Mouse (Mus musculus): ENCODE data around the gene Qrfp.

Gene Qrfp

DNA sequence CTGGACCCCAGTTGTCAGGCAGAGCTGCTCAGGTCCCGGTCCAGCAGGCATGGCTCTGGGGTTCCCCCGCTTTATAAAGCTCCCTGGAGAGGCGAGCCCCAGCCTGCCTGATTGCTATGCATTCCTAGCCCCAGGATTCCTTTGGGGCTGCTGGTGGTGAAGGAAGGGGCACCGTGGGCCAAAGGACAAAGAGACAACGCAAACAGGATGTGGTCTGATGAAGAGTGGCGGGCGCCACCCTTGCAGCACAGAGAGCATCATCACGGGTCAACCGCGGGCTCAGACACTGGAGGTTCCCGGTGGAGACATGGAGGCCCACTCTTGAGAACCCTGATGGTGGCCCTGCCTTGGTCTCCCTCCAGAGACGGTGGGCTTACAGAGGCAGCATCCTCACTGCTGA, at the start of gene Qrfp:
TSS of gene Qrfp (minus strand) at position 137 of the 400 bp plus-strand sequence.
- in situ Hi-C loops (cut with MboI, MseI), result loop anchor here in 1 of 2 experiments (5.0 kb wide), 2 partner anchors 37 to 102 kb away; partner anchors contain the start of gene Fibcd1

DNA sequence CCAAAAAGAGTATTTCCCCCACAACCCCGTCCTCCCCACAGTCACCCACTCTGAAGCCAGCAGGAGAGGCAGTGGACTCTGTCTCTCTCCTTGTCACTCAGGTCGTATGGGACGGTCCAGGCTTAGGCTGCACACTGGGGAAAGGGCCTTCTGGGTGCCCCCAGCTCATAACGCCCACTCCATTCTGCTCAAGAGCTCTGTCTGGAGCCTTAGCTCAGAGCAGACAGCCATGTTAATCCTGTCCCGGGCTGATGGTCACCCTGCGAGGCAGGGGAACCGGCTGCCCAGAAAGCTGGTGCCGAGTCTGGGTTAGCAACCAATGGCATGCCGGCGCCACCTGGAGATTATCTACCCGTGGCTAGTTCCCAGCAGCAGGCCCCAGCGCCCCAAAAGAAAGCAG, 48.1 kb upstream of the Qrfp start:
- in situ Hi-C loops (cut with MboI, MseI), result no loop called here

DNA sequence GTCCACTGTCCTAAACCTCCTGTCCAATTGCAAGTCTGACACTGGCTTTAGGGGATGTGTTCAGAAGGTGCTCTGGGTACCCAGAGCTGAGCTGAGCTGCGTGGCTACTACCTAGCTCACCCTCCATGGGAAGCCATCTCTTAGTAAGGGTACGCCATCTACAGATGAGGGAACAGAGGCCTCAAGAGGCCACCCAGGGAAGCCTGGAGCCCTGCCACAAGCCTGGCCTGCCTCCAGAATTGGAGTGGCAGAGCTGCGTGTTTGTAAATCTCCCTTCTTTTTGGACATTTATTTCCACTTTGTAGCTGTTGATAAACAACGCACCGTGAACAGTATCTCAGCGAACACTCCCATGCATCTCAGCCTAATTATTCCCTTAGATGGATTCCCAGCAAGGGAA, 46.8 kb upstream of the Qrfp start:
- in situ Hi-C loops (cut with MboI, MseI), result no loop called here

DNA sequence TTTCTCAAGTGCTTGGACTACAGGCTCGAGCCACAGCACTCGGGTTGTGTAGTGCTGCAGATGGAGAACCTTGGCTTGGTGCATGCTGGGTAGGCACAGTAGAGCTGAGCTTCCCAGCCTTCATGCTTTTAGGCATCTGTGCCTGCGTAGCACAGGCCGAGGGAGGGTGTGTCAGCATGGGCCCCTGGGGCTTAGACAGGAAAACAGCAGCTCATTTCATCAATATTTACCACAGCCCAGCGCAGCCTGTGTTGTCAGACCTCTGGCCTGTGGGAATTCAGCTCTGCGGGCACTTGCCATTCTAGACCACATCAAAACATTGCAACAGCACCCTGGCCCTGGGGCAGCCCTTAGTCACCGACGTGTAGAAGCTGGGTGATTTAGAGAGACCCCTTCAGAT, 45.6 kb upstream of the Qrfp start:
- in situ Hi-C loops (cut with MboI, MseI), result no loop called here

DNA sequence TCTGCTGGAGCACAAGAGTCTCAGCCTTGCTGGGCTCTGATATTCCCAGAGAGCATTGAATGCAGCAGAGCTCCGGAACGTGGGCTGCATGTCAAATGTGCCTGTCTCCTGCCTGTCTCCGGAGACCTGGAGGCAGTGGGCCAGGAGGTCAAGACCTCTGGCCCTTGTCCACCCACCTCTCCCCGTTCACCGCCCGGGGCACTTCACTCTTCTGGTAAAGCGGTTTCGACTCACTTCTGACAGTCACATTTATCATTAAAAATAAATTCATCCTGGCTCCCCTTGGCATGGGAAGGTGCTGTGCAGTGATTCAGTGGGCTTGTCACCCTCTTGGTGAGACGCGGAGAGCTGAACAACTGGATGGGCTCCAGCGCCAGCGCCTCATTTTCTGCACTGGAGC, 39.8 kb upstream of the Qrfp start:
- in situ Hi-C loops (cut with MboI, MseI), result no loop called here

DNA sequence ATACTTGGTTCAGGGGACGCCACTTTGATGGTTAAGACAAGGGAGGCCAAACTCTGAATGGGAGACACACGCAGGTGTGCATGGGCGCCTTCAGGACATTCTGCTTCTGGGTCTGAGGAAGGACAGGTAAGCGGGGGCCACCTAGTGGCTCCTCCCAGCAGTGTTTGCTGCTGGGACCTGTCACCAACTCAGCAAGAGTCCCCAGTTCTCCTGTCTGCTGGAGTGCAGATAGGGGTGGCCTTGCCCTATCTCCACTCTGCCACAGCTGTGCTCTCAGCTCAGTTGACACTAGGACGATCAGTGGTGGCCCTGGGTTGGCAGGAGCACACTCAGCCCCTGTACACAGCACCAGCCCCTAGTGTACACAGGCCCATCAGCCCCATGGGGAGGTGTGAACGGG, 37.5 kb upstream of the Qrfp start:
- in situ Hi-C loops (cut with MboI, MseI), result loop anchor here in 1 of 2 experiments (5.0 kb wide), 1 partner anchor 36 kb away; the partner anchor contains the start of gene Qrfp

DNA sequence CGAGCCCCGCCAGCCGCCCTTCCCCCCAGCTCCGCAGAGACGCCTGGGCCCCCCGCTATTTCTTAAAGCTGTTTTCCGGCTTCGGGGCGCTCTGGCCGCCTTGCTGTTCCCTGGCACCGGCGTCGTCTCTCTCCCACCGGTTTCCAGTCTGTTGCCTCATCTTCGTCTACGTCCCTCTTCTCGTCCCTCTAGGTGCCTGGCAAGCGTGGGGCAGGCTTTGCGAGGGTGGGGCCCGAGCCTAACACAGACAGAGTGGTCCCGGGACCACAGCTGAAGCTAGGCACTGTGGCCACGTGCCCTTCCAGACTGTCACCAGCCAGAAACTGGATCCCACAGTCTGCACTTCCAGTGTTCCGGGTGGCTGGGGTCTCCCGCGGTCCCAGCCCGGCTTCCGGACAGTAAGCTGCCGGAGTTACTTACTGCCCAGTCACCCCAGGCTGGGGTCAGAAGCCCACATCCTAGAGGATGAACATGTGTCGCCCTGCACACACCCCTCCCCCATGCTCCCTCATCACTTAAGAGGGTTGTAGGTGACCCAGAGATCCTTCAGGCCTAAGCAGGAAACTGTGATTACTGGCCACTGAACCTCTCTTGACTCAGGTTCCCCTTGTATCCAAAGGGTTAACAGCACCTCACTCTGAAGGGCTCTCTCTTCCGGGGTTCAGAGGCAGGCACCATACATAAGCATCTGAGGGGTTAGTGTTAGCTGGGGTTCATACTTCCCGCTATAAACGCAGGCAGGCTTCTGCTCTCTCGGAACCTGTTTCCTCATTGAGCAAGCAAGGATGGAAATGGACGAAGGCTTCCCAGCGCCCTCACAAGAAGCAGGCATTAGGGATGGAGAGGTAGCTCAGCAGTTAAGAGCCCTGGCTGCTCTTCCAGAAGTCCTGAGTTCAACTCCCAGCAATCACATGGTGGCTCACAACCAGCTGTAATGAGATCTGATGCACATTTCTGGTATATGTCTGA, 36.6 kb upstream of the Qrfp start:
- in situ Hi-C loops (cut with MboI, MseI), result loop anchor here in 1 of 2 experiments (5.0 kb wide), 1 partner anchor 35 kb away; the partner anchor contains the start of gene Qrfp

DNA sequence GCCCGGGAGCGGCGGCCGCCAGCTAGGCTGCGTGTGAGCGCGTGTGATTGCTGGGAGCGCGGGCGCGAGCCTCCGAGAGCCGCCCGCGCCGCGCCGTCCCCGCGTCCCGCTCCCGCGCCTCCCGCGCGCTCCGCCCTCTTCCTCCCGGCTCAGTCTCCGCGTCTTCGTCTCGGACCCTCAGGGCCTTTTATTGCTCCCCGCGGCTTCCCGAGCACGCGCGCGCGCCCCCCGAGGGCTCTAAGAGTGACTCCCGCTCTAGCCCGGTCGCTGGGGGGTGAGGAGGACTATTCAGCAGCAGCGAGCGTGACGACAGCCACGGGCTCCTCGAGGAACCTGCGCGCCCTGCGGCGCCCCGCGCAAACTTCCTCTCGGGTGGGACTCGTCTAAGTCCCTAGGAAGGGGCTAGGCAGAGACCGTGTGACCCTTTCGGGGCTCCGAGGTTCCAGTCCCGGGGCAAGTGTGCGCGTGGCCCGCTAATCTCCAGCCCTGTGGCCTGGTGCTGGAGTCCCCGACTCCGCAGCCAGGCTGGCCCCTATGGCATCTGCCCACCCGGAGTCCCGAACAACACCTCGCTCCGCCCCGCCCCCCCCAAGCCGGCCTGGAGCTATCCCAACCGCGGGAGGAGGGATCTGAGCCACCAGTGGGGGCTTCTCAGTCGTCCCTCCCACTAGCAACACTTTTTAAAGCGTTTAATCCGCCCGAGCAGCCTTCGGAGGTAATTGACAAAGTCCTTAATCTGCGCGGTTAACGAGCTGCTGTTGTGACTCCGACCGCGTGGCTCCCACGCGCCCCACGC, 35.7 kb upstream of the Qrfp start, which contains the start of gene Fibcd1:
TSS of gene Fibcd1 (minus strand) at position 110 of the 796 bp plus-strand sequence.
- in situ Hi-C loops (cut with MboI, MseI), result loop anchor here in 1 of 2 experiments (5.0 kb wide), 1 partner anchor 34 kb away; the partner anchor contains the start of gene Qrfp

DNA sequence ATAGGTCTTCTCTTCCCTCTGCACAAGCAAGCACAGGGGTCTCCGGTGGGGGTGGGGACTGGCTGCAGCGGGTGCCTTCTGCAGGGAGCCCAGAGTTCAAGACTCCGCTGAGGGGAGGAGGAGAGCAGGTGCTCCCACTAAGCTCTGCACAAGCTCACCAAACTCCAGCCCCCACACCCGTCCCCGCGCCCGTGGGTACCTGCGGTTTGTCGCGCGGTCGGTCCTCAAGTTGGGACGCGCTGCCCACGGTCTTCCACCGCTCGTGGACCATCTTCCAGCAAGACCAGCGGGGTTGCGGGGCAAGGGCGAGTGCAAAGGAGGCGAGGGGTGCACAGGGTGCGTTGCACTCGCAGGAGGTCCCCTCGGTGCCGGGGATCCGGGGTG, 35.1 kb upstream of the Qrfp start:
- in situ Hi-C loops (cut with MboI, MseI), result loop anchor here in 1 of 2 experiments (5.0 kb wide), 1 partner anchor 33 kb away; the partner anchor contains the start of gene Qrfp

DNA sequence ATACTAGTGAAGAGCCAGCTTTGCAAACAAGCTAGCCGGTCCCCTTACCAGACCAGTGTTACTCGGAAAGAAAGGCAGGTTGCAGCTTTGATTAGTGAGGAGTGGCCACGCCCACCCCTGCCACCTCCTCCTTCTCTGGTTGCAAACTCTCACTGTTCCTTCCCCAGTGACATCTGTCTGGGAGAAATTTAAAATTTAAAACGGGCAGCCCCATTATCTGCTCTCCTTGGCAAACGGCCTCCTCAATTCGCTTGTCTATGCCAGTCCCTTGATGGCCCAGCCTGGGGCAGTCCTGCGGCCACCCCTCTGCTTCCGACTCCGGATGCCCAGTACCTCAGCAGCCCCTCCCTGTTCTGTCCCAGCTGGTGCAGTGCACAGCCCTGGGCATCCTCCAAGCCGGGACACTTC, 34.4 kb upstream of the Qrfp start:
- in situ Hi-C loops (cut with MboI, MseI), result loop anchor here in 1 of 2 experiments (5.0 kb wide), 1 partner anchor 32 kb away; the partner anchor contains the start of gene Qrfp

DNA sequence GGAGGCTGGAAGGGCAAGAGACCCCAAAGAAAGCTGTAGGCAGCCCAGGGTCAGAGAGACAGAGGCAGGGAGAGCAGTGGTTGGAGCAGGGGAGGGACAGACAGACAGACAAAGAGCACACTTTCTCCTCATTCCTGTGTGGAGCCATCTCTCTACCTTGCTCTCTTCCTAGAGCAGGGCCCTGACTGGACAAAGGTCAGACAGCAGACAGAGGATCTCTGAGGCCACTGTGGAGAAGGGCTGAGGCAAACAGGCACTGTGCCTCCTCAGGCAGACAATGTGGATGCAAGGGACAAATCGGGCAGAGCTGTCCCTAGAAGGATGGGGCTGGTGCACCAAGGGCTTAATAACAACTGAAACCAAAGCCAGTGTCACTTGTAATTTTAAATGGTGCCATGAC, 28.5 kb upstream of the Qrfp start:
- in situ Hi-C loops (cut with MboI, MseI), result no loop called here

DNA sequence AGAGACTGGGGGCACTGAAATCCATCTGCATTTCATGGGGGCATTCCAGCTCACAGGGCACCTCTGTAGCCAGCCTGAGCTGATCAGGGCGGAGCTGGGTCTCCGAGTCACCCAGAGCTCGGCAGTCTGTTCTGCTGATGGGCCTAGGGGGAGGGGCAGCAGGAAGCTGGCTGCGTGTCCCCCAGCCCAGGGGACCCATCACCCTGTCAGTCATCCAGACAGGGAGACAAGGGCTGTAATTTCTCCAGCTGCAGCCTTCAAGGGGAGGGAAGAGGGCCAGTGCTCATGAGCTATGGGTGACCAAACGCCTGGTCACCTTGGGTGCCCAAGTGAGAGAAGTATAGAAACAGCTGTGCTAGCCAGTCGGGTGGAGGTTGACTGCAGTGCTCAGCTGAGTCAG, 26.6 kb upstream of the Qrfp start:
- in situ Hi-C loops (cut with MboI, MseI), result no loop called here

DNA sequence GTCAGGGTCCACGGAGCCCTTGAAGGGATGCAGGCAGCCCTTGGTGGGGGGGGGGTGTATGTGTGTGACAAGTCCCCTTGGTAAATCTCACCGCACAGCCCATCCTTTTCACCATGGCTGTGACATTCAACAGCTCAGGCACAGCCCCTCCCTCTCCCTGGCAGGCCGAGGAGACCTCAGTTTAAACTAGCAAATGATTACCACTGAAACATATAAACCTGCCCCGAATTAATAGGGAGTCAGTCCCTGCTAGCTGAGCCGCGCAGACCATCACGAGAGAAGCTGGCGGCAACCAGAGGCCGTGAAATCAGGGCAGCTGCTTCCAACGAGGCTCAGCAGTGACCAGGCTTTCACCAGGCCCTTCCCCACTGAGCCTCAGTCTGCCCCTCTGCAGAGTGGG, 25.7 kb upstream of the Qrfp start:
- in situ Hi-C loops (cut with MboI, MseI), result no loop called here

DNA sequence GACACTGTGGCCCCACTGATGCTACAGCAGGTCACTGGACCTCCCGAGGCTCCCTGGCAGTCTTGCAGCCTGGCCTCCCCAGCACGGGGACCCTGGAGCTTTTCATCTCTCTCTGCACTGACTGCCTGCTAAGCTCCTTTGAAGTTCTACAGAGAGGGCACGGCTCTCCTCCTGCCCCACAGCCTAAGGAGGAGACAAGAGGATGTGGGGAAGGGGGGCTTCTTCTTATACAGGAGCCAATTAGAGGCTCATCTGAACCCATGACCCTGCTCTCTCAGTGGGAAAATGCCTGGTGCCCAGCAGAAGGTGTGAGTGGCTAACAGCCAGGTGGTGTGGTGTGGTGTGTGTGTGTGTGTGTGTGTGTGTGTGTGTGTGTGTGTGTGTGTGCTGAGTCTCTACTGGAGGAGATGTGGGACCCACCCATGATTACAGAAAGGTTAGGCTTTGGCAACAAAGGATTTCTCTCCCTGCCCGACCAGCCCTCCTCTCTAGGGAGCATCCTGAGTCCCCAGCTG, 18.0 kb upstream of the Qrfp start:
- in situ Hi-C loops (cut with MboI, MseI), result loop anchor here in 1 of 2 experiments (10.0 kb wide), 1 partner anchor 886 kb away; the partner anchor contains the start of gene Cdk9

DNA sequence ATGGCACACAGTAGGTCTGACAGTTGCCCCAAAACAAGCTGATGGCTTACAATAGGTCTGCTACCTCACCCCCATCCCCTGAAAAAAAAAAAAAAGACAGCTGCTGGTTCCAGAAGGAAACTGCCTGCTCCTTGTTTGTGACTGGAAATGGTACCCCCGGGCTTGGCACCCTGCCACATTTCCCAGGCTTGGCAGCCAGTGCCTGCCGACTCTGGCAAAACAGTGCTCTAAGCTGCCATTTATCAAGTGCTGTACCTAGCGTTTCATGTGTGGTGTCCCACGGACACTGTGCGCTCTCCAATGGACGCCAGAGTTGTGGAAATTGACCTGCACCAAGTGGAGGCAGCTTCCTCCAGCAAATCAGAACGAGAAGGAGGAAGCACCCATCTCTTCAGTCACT, 17.5 kb upstream of the Qrfp start:
- in situ Hi-C loops (cut with MboI, MseI), result loop anchor here in 1 of 2 experiments (10.0 kb wide), 1 partner anchor 887 kb away; the partner anchor contains the start of gene Cdk9

DNA sequence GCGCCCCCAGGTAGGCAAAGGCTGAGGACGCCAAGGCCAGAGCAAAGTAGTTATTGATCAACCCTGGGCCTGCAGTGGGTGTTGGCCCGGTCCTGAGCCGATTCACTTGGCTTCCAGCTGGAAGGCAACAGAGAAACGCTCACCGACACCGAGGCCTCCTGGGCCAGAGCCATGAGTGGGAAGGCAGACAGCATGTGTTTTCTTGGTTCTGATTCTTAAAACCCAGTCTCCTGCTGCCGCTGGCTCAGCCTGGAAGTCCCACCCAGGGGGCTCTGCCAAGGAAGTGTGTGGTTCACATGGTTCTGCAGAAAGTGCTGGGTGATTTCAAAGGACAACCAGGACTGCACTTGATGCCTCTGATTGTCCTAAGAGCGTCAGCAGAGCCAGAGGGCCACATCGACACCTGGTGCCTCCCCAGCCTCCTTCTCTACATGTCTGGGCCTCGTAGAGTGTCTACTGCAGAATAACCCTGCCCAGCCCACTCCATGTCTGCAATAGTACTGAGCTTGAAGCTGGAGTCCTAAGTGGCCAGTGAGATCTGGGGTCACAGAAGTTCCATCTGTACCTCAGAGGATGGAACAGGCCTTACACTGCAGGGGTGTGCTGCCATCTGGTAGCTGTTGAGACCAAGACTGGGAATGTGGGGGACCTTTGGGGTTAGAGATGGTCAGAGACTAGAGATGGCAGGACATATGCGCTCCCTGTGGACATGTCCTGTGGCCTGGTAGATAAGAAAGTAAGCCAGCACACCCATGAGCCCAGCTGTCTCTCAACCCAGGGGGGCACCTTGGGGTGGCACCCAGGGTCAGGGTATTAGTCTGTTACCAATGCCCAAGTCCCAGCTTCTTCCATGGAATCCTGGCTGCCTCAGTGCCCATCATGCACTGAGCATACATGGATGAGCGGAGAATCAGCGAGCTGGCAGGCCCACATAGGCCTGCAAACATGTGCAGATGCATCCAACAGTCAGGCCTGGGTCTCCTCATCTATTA, 16.0 kb upstream of the Qrfp start:
- in situ Hi-C loops (cut with MboI, MseI), result loop anchor here in 1 of 2 experiments (10.0 kb wide), 1 partner anchor 888 kb away; the partner anchor contains the start of gene Cdk9

DNA sequence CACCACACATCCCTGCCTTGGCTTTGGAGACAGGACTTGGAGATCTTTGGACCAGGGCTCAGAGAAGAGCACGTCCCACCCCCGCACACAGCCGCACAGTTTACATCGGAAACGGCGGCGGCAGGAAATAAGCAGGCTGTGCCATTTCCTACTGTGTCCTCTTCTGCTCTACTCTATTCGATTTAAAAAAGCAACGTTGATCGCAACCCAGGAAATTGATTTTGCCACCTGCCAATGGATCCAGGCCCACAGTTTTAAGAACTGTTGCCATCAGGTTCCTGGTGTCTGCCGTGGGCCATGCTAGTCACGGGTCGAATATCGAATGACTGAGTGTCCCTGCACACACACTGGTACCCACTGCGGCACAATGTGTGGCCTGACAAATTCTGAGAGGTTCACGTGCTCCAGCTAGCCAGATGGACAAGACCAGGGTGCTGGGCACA, 15.1 kb upstream of the Qrfp start:
- in situ Hi-C loops (cut with MboI, MseI), result loop anchor here in 1 of 2 experiments (10.0 kb wide), 1 partner anchor 889 kb away; the partner anchor contains the start of gene Cdk9

DNA sequence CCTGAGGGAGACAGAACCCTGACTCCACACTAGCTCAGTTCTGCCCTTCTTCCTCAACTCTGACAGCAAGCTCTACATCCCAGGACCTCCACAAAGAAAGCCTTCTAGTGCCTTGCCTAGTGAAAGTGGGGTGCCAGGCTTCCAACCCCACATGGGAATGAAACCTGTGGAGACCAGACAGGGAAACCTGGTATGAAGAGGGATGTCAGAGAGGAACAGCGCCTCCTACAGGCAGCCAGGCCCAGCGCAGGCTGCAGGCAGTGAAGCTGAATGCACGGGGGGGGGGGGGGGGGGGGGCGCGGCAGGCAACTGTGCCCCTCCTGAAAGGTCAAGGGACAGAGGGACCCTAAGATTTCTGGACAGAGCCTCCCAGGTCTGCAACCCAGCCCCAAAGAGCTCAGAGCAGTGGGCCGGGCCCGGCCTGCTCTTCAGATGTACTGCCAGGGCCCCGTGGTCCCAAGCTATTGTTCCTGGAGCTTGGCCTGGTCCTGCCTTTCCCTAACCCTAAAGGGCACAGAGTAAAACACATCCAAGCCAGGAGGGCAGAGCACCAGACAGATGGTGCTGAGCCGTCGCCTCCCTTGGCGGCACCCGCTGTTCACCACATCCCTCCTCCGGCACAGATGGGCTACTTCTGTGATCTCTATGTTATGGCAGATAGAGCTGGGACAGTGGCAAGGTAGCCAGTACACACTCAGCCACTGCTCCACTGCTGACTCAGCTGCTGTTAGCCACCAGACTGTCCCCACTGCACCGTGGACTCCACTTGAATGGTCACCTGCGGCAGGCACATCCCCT, 13.8 kb upstream of the Qrfp start:
- in situ Hi-C loops (cut with MboI, MseI), result loop anchor here in 1 of 2 experiments (10.0 kb wide), 1 partner anchor 891 kb away; the partner anchor contains the start of gene Cdk9
